Mouse (Mus musculus) stomach, postnatal 0 days (tissue): ENCODE data around the gene Kcnab2. TPM values are rescaled to one million over a fixed set of nuclear protein-coding genes. Genes with fewer than 3 reads are reported as not detected.

Experiments used
- ATAC-seq: fragments of 200-750 bp; cut with Nextera tagmentation; 2 replicates; pipeline ENCODE4 v1.8.0; 2017; ENCODE audit not compliant: low FRiP score, low TSS enrichment
- DNase-seq: peaks from one replicate; pipeline ENCODE4 v3.0.0-alpha.2; 2016; ENCODE audit warnings: low spot score
- H3K27ac ChIP-seq: fragments of 300-500 bp; sonication (generic); replicated peaks from 2 replicates; pipeline ENCODE4 v1.5.1; 2014; ENCODE audit warnings: mild to moderate bottlenecking, control low read depth
- H3K27me3 ChIP-seq: fragments of 300-500 bp; sonication (generic); 2 replicates; pipeline ENCODE4 v1.6.1; 2014; ENCODE audit warnings: low read length; ENCODE audit not compliant: control insufficient read depth, insufficient read depth
- H3K36me3 ChIP-seq: fragments of 300-500 bp; sonication (generic); 2 replicates; pipeline ENCODE4 v1.6.1; 2014; ENCODE audit warnings: low read length, mixed read lengths; ENCODE audit not compliant: control insufficient read depth, insufficient read depth
- H3K4me1 ChIP-seq: fragments of 300-500 bp; sonication (generic); replicated peaks from 2 replicates; pipeline ENCODE4 v1.6.1; 2014; ENCODE audit warnings: antibody characterized with exemption; ENCODE audit not compliant: control insufficient read depth, insufficient read depth
- H3K4me2 ChIP-seq: fragments of 300-500 bp; sonication (generic); replicated peaks from 2 replicates; pipeline ENCODE4 v1.6.1; 2014; ENCODE audit warnings: low read depth, mild to moderate bottlenecking, control low read depth, moderate library complexity
- H3K4me3 ChIP-seq: fragments of 300-500 bp; sonication (generic); 2 replicates; pipeline ENCODE4 v1.5.1; 2014; ENCODE audit warnings: low read depth, low read length, control low read depth
- H3K9ac ChIP-seq: fragments of 300-500 bp; sonication (generic); 2 replicates; pipeline ENCODE4 v1.6.1; 2014; ENCODE audit warnings: mild to moderate bottlenecking, low read length, control low read depth, mixed read lengths
- H3K9me3 ChIP-seq: fragments of 300-500 bp; sonication (generic); 2 replicates; pipeline ENCODE4 v1.6.1; 2016; ENCODE audit warnings: low read length; ENCODE audit not compliant: control insufficient read depth
- CTCF ChIP-seq: IDR thresholded peaks from 2 replicates; pipeline ENCODE4 v1.5.1; 2016; ENCODE audit warnings: antibody characterized with exemption, low read depth, mild to moderate bottlenecking, moderate library complexity
- EP300 ChIP-seq: optimal IDR thresholded peaks from 2 replicates; pipeline ENCODE3; 2016; ENCODE audit warnings: antibody characterized with exemption
- WGBS: fragments of 180-500 bp; shearing (Covaris S2); extraction: QIAGEN DNeasy Blood & Tissue Kit; methylation state at CpG from one replicate; pipeline ENCODE4 v1.1.7; 2014; 5-methylcytosine and 5-hydroxymethylcytosine counted together
- polyA plus RNA-seq: library from polyadenylated mRNA; unstranded; fragments of >200 nt; fragmentation: Nextera tagmentation; extraction: Ambion mirVana; gene quantifications from 2 replicates; pipeline ENCODE4 v1.2.1, GENCODE M21; 2015

Kcnab2 gene
- polyA plus RNA-seq, 1 experiment from 2014 or later = 1.2 TPM

DNA sequence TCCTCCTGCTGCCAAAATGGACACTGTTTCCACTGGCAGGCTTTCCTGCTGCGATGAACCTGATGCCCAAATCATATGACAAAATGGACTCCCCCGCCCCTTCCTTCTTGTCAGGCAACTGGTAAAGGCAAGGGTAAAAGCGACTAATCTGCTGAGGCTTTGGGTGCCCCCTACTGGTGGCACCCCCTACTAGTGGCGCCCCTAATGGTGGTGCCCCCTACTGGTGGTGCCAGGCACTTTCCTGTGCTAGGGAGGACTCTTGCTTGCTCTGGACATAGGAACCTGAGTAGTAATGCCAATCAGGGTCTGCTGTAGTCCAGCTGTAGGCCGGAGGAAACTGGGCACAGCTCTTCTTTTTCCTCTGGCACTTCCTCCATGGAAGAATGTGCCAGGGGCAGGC lies 45.4 kb downstream of the Kcnab2 start:
- Histone ChIP-seq H3K36me3 (no peaks in the 10 kb centered on the region), H3K27ac (no peak overlapping the region), H3K4me3 (no peak overlapping the region), H3K27me3 (no peaks in the 10 kb centered on the region), H3K4me2 (no peak overlapping the region), H3K9me3 (no peaks in the 10 kb centered on the region), H3K9ac (no peak overlapping the region), H3K4me1 (no peaks in the 10 kb centered on the region)
- TF ChIP-seq CTCF (peak; percentile 76), EP300 (no peak)
- ATAC-seq (no peak), DNase-seq (no peak)
- WGBS = 55% methylated on average over 5 of the region's 5 CpGs

DNA sequence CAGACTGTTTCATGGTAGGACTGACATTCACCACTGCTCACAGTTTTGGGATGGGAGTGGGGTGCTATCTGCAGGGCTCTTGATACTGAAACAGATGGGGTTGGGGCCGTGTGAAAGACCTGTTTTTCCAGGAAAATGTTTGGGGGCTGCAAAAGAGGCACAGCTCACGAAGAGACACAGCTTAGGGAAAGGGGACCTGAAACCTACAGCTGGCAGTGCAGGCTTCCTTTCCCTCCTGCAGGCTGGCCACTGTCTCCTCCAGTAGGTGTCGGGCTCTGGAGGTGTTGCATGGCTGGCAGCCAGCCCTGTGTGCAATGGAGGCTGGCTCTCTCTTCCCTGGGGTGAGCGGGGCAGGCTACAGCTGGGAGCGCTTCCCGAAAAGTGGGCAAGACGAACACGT lies 49.4 kb downstream of the Kcnab2 start:
- H3K27me3 ChIP-seq = no peaks in the 10 kb centered on the region
- no peak for TF ChIP-seq EP300
- TF ChIP-seq CTCF = no peak
- WGBS = 55% methylated on average over 8 of the region's 8 CpGs
- H3K4me3 ChIP-seq = no peak overlapping the region
- H3K36me3 ChIP-seq = no peaks in the 10 kb centered on the region
- no peak overlapping the region for H3K4me2 ChIP-seq
- ATAC-seq (no peak), DNase-seq (no peak)
- no peaks in the 10 kb centered on the region for H3K9me3 ChIP-seq
- no peak overlapping the region for H3K27ac ChIP-seq
- no peak overlapping the region for H3K9ac ChIP-seq
- H3K4me1 ChIP-seq = no peaks in the 10 kb centered on the region

DNA sequence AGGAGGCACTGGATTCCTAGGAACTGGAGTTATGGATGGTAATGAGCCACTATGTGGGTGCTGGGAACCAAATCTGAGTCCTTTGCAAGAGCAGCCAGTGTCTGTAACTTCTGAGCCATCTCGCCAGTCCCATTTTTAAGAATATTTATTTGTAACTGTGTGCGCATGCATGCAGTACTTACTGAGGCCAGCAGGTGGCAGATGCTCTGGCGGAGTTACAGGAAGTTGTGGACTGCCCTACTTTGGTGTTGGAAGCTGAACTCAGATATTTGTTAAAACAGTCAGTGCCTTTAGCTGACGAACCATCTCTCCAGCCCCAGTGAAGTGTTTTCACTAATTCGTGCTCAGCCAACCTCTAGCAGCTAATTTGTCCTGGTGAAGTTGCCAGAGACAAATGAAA lies 52.7 kb downstream of the Kcnab2 start:
- H3K36me3 ChIP-seq = no peaks in the 10 kb centered on the region
- H3K9me3 ChIP-seq = no peaks in the 10 kb centered on the region
- DNase-seq (peak; percentile 30), ATAC-seq (no peak)
- 66% methylated on average over 5 of the region's 5 CpGs for WGBS
- no peaks in the 10 kb centered on the region for H3K4me1 ChIP-seq
- no peak overlapping the region for H3K4me2 ChIP-seq
- peak; percentile 66 for TF ChIP-seq CTCF
- no peak for TF ChIP-seq EP300
- no peak overlapping the region for H3K9ac ChIP-seq
- H3K27me3 ChIP-seq = no peaks in the 10 kb centered on the region
- H3K27ac ChIP-seq = no peak overlapping the region
- no peak overlapping the region for H3K4me3 ChIP-seq

DNA sequence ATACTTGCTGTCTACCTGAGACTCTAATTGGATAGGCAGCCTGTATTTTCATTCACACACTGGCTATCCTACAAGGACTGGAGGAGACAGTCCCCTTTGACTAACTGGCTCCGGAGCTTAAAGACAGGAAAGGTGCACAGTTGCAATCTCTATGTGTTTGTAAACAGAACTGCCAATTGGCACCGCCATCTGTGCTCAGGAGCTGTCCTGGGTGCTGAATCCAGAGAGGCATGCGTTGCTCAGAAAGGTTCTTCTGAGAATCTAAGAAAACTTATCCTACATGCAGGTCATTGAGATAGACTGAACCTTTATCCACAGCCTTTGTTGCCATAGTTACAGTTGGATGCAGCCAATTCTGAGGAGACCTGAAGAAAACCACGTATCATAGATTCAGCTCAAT lies 53.3 kb downstream of the Kcnab2 start:
- Histone ChIP-seq H3K27me3 (no peaks in the 10 kb centered on the region), H3K27ac (no peak overlapping the region), H3K9me3 (no peaks in the 10 kb centered on the region), H3K36me3 (no peaks in the 10 kb centered on the region), H3K4me3 (no peak overlapping the region), H3K9ac (no peak overlapping the region), H3K4me1 (no peaks in the 10 kb centered on the region), H3K4me2 (no peak overlapping the region)
- no peak for TF ChIP-seq EP300
- no peak for TF ChIP-seq CTCF
- DNase-seq (peak; percentile 50), ATAC-seq (no peak)
- 32% methylated on average over 4 of the region's 4 CpGs for WGBS

DNA sequence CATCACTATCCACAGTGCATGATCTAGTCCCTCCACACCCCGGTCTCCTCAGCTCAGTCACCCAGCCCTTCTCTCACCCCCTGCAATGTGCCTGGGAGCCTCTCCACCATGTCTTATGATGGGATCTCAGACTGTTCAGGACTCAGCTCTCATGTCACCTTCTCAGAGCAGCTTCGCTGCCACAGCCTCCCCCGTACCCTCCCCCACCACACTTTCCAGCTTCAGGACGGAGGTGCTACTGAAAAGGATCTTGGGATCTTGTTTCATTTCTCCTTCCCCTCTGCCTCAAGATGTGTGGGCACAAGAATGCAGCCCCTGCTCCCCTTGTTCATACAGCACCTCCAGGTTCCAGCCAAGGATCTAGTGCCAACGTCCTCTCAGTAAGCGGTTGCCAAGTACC lies 54.1 kb downstream of the Kcnab2 start:
- WGBS = 85% methylated on average over 6 of the region's 6 CpGs
- no peak for DNase-seq

DNA sequence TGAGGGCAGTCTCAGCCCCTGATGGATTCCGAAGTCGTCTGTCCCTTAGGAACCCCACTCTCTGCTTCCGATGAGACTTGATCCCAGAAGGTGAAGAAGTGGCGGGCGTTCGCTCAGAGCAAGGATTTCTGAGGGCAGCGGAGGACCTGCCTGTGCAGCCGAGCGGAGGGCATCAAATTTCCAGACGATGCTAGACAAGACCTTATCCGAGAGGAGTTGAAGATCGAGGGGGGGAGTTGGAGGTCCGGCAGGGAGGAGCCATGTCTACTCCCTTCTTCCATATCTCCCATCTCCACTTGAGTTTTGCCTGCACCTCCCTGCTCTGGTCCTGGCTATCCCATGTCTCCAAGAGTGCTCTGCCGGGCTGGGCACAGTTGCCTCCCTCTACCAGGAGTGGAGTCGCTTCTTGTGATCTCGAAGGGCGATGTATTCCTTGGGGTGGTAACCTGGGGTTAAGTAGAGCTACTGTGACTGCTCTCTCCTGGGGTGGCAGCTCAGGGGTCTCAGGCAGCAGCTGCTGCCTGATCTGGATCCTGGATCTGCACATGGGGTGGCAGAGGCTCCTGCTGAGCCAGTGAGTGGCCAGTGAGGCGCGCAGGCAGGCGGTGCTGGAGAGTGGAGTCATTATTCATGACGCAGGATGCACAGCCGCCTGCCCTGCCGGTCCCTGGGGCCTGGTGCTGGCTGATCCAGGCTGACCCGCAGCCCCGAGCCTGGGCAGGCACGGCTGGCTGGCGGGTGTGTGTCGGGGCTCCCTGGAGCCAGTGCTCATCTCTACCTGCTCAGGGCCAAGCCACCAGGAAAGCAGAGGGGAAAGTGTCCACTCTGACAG lies 59.2 kb downstream of the Kcnab2 start:
- no peak overlapping the region for H3K27ac ChIP-seq
- no peaks in the 10 kb centered on the region for H3K27me3 ChIP-seq
- no peaks in the 10 kb centered on the region for H3K9me3 ChIP-seq
- TF ChIP-seq CTCF = no peak
- no peak for TF ChIP-seq EP300
- ATAC-seq (no peak), DNase-seq (no peak)
- no peaks in the 10 kb centered on the region for H3K36me3 ChIP-seq
- H3K4me1 ChIP-seq = no peaks in the 10 kb centered on the region
- H3K4me2 ChIP-seq = no peak overlapping the region
- 51% methylated on average over 28 of the region's 28 CpGs for WGBS
- H3K4me3 ChIP-seq = no peak overlapping the region
- H3K9ac ChIP-seq = no peak overlapping the region

More for the DNA sequence above, 54.1 kb downstream of the Kcnab2 start:
- Histone ChIP-seq H3K27me3 (no peaks in the 10 kb centered on the region), H3K27ac (no peak overlapping the region), H3K9me3 (no peaks in the 10 kb centered on the region), H3K9ac (no peak overlapping the region), H3K4me3 (no peak overlapping the region), H3K4me2 (no peak overlapping the region), H3K4me1 (no peaks in the 10 kb centered on the region), H3K36me3 (no peaks in the 10 kb centered on the region)
- no peak for ATAC-seq
- no peak for TF ChIP-seq CTCF
- no peak for TF ChIP-seq EP300
